Mouse (Mus musculus): ENCODE results near the gene Pou5f1. TPM values are rescaled to one million over a fixed set of nuclear protein-coding genes. Genes with fewer than 3 reads are reported as not detected.
A peak's percentile ranks its signal among the peaks of the same experiment; 100 is the strongest.

The Pou5f1 gene
- polyA plus RNA-seq, 1 experiment from 2014 or later, result not detected

GRCm38 (mm10) chr17:35542761-35543411 is 37.1 kb downstream of the Pou5f1 start:
- no peak overlapping the region for H3K4me2 ChIP-seq (ENCODE audit: low read depth, low read length, severe bottlenecking)
- no peak for DNase-seq (ENCODE audit: low spot score)
- no peaks in the 10 kb centered on the region for H3K27me3 ChIP-seq (ENCODE audit: control insufficient read depth, insufficient read depth, low read length)
- ATAC-seq (replicated peaks; ENCODE audit: low FRiP score), result no peak
- H3K4me1 ChIP-seq (replicated peaks; ENCODE audit: control insufficient read depth, insufficient read depth, low read length), result 0 out of 2 replicates have a peak, but pooled peaks cover 2% of the 10 kb centered on the region
- WGBS, result 74% methylated on average over 15 of the region's 15 CpGs
- H3K4me3 ChIP-seq (ENCODE audit: low read depth, low read length), result no peak overlapping the region
- no peaks in the 10 kb centered on the region for H3K36me3 ChIP-seq (ENCODE audit: control insufficient read depth, insufficient read depth, low read length)
- H3K9me3 ChIP-seq (ENCODE audit: control insufficient read depth, low read length), result no peaks in the 10 kb centered on the region
- no peak overlapping the region for H3K9ac ChIP-seq (ENCODE audit: low read length)
- H3K27ac ChIP-seq (ENCODE audit: low read depth, low read length), result no peak overlapping the region

GRCm38 (mm10) chr17:35543412-35543861 is 37.6 kb downstream of the Pou5f1 start:
- Histone ChIP-seq H3K9me3 (ENCODE audit: control insufficient read depth, low read length) (no peaks in the 10 kb centered on the region), H3K4me3 (ENCODE audit: low read depth, low read length) (no peak overlapping the region), H3K9ac (ENCODE audit: low read length) (no peak overlapping the region), H3K27ac (ENCODE audit: low read depth, low read length) (no peak overlapping the region), H3K4me1 (replicated peaks; ENCODE audit: control insufficient read depth, insufficient read depth, low read length) (0 out of 2 replicates have a peak, but pooled peaks cover 2% of the 10 kb centered on the region), H3K4me2 (ENCODE audit: low read depth, low read length, severe bottlenecking) (no peak overlapping the region), H3K27me3 (ENCODE audit: control insufficient read depth, insufficient read depth, low read length) (no peaks in the 10 kb centered on the region), H3K36me3 (ENCODE audit: control insufficient read depth, insufficient read depth, low read length) (no peaks in the 10 kb centered on the region)
- 54% methylated on average over 14 of the region's 14 CpGs for WGBS
- ATAC-seq (replicated peaks; ENCODE audit: low FRiP score) (no peak), DNase-seq (ENCODE audit: low spot score) (no peak)

GRCm38 (mm10) chr17:35544001-35544400 is 38.2 kb downstream of the Pou5f1 start:
- DNase-seq (ENCODE audit: low spot score) (no peak), ATAC-seq (replicated peaks; ENCODE audit: low FRiP score) (no peak)
- Histone ChIP-seq H3K4me1 (replicated peaks; ENCODE audit: control insufficient read depth, insufficient read depth, low read length) (0 out of 2 replicates have a peak, but pooled peaks cover 2% of the 10 kb centered on the region), H3K9ac (ENCODE audit: low read length) (no peak overlapping the region), H3K4me3 (ENCODE audit: low read depth, low read length) (no peak overlapping the region), H3K36me3 (ENCODE audit: control insufficient read depth, insufficient read depth, low read length) (no peaks in the 10 kb centered on the region), H3K9me3 (ENCODE audit: control insufficient read depth, low read length) (no peaks in the 10 kb centered on the region), H3K4me2 (ENCODE audit: low read depth, low read length, severe bottlenecking) (no peak overlapping the region), H3K27ac (ENCODE audit: low read depth, low read length) (no peak overlapping the region), H3K27me3 (ENCODE audit: control insufficient read depth, insufficient read depth, low read length) (no peaks in the 10 kb centered on the region)
- 83% methylated on average over 6 of the region's 6 CpGs for WGBS

- ATAC-seq (replicated peaks; ENCODE audit: low FRiP score), result no peak
- H3K9me3 ChIP-seq (ENCODE audit: control insufficient read depth, low read length), result no peaks in the 10 kb centered on the region
- H3K9ac ChIP-seq (ENCODE audit: low read length), result no peak overlapping the region
- DNase-seq (ENCODE audit: low spot score), result peak; percentile 77
- H3K27me3 ChIP-seq (ENCODE audit: control insufficient read depth, insufficient read depth, low read length), result no peaks in the 10 kb centered on the region
- H3K4me2 ChIP-seq (ENCODE audit: low read depth, low read length, severe bottlenecking), result no peak overlapping the region
- 32% methylated on average over 6 of the region's 6 CpGs for whole genome bisulfite sequencing
- H3K4me1 ChIP-seq (replicated peaks; ENCODE audit: control insufficient read depth, insufficient read depth, low read length), result 0 out of 2 replicates have a peak, but pooled peaks cover 2% of the 10 kb centered on the region
- H3K4me3 ChIP-seq (ENCODE audit: low read depth, low read length), result no peak overlapping the region
- no peaks in the 10 kb centered on the region for H3K36me3 ChIP-seq (ENCODE audit: control insufficient read depth, insufficient read depth, low read length)
- no peak overlapping the region for H3K27ac ChIP-seq (ENCODE audit: low read depth, low read length)
Measured at GRCm38 (mm10) chr17:35544680-35545079, 38.9 kb downstream of the Pou5f1 start.

DNA sequence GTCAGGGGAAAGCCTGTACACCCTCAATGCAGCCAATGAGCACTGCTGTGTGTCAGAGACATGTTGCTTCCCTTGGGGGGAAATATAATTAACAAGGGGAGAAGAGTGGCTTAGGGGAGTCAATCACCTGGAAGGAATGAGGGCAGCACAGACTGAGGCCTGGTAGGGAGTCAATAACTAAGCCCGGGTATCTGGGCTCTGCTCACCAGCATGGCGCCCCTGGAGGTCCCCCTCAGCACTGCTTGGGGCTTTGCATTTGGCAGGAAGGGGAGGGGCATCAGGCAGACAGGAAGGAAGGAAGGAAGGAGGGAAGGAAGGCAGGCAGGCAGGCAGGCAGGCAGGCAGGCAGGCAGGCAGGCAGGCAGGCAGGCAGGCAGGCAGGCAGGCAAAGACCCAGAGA is 41.6 kb downstream of the Pou5f1 start:
- DNase-seq (ENCODE audit: low spot score), result no peak

GRCm38 (mm10) chr17:35548636-35549035 is 42.8 kb downstream of the Pou5f1 start:
- no peaks in the 10 kb centered on the region for H3K27me3 ChIP-seq (ENCODE audit: control insufficient read depth, insufficient read depth, low read length)
- DNase-seq (ENCODE audit: low spot score) (no peak), ATAC-seq (replicated peaks; ENCODE audit: low FRiP score) (no peak)
- H3K9ac ChIP-seq (ENCODE audit: low read length), result no peak overlapping the region
- no peak overlapping the region for H3K4me3 ChIP-seq (ENCODE audit: low read depth, low read length)
- H3K36me3 ChIP-seq (ENCODE audit: control insufficient read depth, insufficient read depth, low read length), result no peaks in the 10 kb centered on the region
- H3K4me2 ChIP-seq (ENCODE audit: low read depth, low read length, severe bottlenecking), result no peak overlapping the region
- 0 out of 2 replicates have a peak, but pooled peaks cover 2% of the 10 kb centered on the region for H3K4me1 ChIP-seq (replicated peaks; ENCODE audit: control insufficient read depth, insufficient read depth, low read length)
- WGBS, result 13% methylated on average over 5 of the region's 5 CpGs
- no peak overlapping the region for H3K27ac ChIP-seq (ENCODE audit: low read depth, low read length)
- no peaks in the 10 kb centered on the region for H3K9me3 ChIP-seq (ENCODE audit: control insufficient read depth, low read length)

More for the DNA sequence above, 41.6 kb downstream of the Pou5f1 start:
- ATAC-seq (replicated peaks; ENCODE audit: low FRiP score), result no peak
- no peaks in the 10 kb centered on the region for H3K36me3 ChIP-seq (ENCODE audit: control insufficient read depth, insufficient read depth, low read length)
- no peaks in the 10 kb centered on the region for H3K27me3 ChIP-seq (ENCODE audit: control insufficient read depth, insufficient read depth, low read length)
- no peaks in the 10 kb centered on the region for H3K9me3 ChIP-seq (ENCODE audit: control insufficient read depth, low read length)
- no peak overlapping the region for H3K4me2 ChIP-seq (ENCODE audit: low read depth, low read length, severe bottlenecking)
- H3K27ac ChIP-seq (ENCODE audit: low read depth, low read length), result no peak overlapping the region
- no peak overlapping the region for H3K9ac ChIP-seq (ENCODE audit: low read length)
- 40% methylated on average over 2 of the region's 2 CpGs for WGBS
- 0 out of 2 replicates have a peak, but pooled peaks cover 2% of the 10 kb centered on the region for H3K4me1 ChIP-seq (replicated peaks; ENCODE audit: control insufficient read depth, insufficient read depth, low read length)
- no peak overlapping the region for H3K4me3 ChIP-seq (ENCODE audit: low read depth, low read length)

DNA sequence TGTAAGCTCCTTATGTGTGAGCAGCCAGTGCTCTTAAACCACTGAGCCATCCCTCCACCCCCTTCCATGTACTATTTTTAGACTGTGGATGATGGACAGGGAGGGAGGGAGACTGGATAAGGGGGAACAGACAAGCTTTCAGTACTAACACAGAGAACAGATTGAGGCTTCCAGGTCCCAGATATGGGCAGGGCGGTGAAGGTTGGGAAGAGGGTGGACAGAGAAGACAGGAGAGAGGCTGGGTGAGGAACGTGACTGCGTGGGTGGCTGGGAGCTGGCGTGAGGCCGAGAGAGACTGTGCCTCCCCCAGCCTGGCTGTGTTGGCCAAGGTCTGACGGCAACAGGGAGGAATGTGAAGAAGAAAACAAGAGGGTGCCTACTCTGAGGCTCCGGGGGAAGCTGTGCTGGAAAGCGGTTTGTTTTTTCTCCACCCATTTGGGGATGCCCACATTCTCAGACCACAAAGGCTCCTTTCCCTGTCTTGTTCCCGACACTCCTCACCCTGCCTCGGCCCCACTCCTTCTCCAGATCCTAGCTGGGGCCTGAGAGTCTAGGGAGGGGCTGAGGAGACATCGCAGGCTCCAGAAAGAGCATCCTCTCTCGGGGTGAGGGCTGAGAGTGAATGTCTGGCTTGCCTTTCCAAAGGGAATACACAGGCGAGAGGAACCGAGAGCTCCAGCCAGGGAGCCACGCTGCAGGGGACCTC is 43.8 kb downstream of the Pou5f1 start:
- Histone ChIP-seq H3K27ac (ENCODE audit: low read depth, low read length) (no peak overlapping the region), H3K27me3 (ENCODE audit: control insufficient read depth, insufficient read depth, low read length) (no peaks in the 10 kb centered on the region), H3K4me1 (replicated peaks; ENCODE audit: control insufficient read depth, insufficient read depth, low read length) (0 out of 2 replicates have a peak, but pooled peaks cover 2% of the 10 kb centered on the region), H3K9ac (ENCODE audit: low read length) (no peak overlapping the region), H3K4me3 (ENCODE audit: low read depth, low read length) (no peak overlapping the region), H3K36me3 (ENCODE audit: control insufficient read depth, insufficient read depth, low read length) (no peaks in the 10 kb centered on the region), H3K4me2 (ENCODE audit: low read depth, low read length, severe bottlenecking) (no peak overlapping the region), H3K9me3 (ENCODE audit: control insufficient read depth, low read length) (no peaks in the 10 kb centered on the region)
- ATAC-seq (replicated peaks; ENCODE audit: low FRiP score), result no peak
- no peak for DNase-seq (ENCODE audit: low spot score)
- 59% methylated on average over 15 of the region's 15 CpGs for WGBS

DNA sequence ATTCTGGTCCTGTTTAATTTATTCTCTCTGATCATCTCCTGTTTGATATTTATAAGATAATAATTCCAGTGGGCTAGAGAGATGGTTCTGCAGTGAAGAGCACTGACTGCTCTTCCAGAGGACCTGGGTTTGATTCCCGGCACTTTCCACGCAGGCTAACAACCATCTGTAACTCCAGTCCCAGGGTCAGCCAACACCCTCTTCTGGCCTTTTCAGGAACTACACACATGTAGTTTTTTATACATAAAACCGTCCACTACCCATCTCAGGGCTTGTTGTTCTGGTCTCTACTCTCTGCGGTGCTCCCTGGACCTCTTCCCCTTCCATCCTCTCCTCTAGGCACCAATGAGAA is 44.3 kb downstream of the Pou5f1 start:
- no peak for ATAC-seq (replicated peaks; ENCODE audit: low FRiP score)

More for the DNA sequence above, 44.3 kb downstream of the Pou5f1 start:
- Histone ChIP-seq H3K27me3 (ENCODE audit: control insufficient read depth, insufficient read depth, low read length) (no peaks in the 10 kb centered on the region), H3K36me3 (ENCODE audit: control insufficient read depth, insufficient read depth, low read length) (no peaks in the 10 kb centered on the region), H3K4me3 (ENCODE audit: low read depth, low read length) (no peak overlapping the region), H3K4me2 (ENCODE audit: low read depth, low read length, severe bottlenecking) (no peak overlapping the region), H3K9me3 (ENCODE audit: control insufficient read depth, low read length) (no peaks in the 10 kb centered on the region), H3K27ac (ENCODE audit: low read depth, low read length) (no peak overlapping the region), H3K4me1 (replicated peaks; ENCODE audit: control insufficient read depth, insufficient read depth, low read length) (0 out of 2 replicates have a peak, but pooled peaks cover 2% of the 10 kb centered on the region), H3K9ac (ENCODE audit: low read length) (no peak overlapping the region)
- no peak for DNase-seq (ENCODE audit: low spot score)
- WGBS, result 94% methylated on average over 4 of the region's 4 CpGs
